Mouse (Mus musculus) stomach, embryonic 15.5 days (tissue): ENCODE results near the gene Idh3a. TPM values are rescaled to one million over a fixed set of nuclear protein-coding genes. Genes with fewer than 3 reads are reported as not detected.
A peak's percentile ranks its signal among the peaks of the same experiment; 100 is the strongest.

Source experiments
- ATAC-seq: fragments of 200-750 bp; cut with Nextera tagmentation; 2 replicates; pipeline ENCODE4 v1.8.0; 2017; ENCODE audit warnings: low read depth, moderate number of reproducible peaks, moderate TSS enrichment; ENCODE audit not compliant: insufficient read depth, low FRiP score
- H3K27ac ChIP-seq: fragments of 300-500 bp; sonication (generic); 2 replicates; pipeline ENCODE4 v1.5.1; 2015; ENCODE audit warnings: mild to moderate bottlenecking, inconsistent platforms
- H3K27me3 ChIP-seq: fragments of 300-500 bp; sonication (generic); replicated peaks from 2 replicates; pipeline ENCODE4 v1.6.1; 2015; ENCODE audit warnings: inconsistent platforms
- H3K36me3 ChIP-seq: fragments of 300-500 bp; sonication (generic); 2 replicates; pipeline ENCODE4 v1.6.1; 2015; ENCODE audit warnings: inconsistent platforms
- H3K4me1 ChIP-seq: fragments of 300-500 bp; sonication (generic); 2 replicates; pipeline ENCODE4 v1.6.1; 2015; ENCODE audit warnings: inconsistent platforms
- H3K4me2 ChIP-seq: fragments of 300-500 bp; sonication (generic); 2 replicates; pipeline ENCODE4 v1.6.1; 2015; ENCODE audit warnings: mild to moderate bottlenecking, inconsistent platforms
- H3K4me3 ChIP-seq: fragments of 300-500 bp; sonication (generic); replicated peaks from 2 replicates; pipeline ENCODE4 v1.5.1; 2015; ENCODE audit warnings: inconsistent platforms
- H3K9ac ChIP-seq: fragments of 300-500 bp; sonication (generic); 2 replicates; pipeline ENCODE4 v1.6.1; 2015; ENCODE audit warnings: inconsistent platforms
- H3K9me3 ChIP-seq: fragments of 300-500 bp; sonication (generic); 2 replicates; pipeline ENCODE4 v1.6.1; 2016; ENCODE audit warnings: inconsistent platforms
- WGBS: fragments of 180-500 bp; shearing (Covaris S2); methylation state at CpG from one replicate; pipeline ENCODE4 v1.1.7; 2015; 5-methylcytosine and 5-hydroxymethylcytosine counted together
- polyA plus RNA-seq: library from polyadenylated mRNA; unstranded; fragments of >200 nt; fragmentation: Nextera tagmentation; extraction: Ambion mirVana; gene quantifications from 2 replicates; pipeline ENCODE4 v1.2.1, GENCODE M21; 2015

The Idh3a gene
- 128 and 132 TPM in 2 replicates for polyA plus RNA-seq

DNA sequence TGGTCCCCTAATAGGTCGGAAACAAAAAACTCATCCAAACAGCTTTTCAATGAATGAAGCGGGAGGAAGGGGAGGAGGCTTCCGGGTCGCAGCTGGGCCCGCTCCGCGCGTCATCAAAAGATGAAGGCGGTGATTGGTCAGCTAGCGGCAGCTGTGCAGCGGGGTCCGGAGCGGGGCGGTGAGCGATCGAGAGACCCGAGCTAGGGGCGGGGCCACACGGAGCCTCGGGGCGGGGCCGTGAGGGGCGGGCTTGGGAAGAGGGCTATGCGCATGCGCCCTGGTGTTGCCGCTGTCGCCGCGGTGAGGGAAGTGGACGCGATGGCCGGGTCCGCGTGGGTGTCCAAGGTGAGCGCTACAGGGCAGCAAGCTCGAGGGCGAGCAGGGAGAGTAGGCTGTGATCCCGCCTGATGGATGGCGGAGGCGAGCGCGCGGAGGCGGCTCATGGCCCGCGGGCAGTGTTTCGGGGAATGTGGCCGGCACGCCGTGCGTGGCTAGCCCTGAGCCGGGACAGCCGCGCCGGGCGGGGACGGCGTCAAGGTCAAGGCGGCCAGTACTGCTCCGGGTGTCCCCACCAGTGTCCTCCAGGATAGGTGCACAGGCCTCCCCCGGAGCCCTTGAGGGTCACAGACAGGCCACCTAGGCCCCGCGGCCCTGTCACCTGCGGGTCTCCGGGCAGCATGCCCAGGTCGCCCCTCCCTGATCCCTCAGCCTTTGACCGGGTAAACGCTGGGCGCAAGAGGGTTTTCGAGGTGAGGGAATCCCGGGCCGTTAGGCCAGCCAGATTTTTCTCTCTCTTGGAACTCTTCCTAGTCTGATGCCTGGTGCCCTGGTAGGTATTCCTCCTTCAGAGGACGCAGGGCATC is at the start of gene Idh3a:
Idh3a (plus strand) TSS at position 136 of the 863 bp plus-strand sequence.
- H3K9ac ChIP-seq, result peak within 1 kb of the TSS; percentile 82
- WGBS, result under 1% methylated on average over 73 of the region's 73 CpGs
- H3K27me3 ChIP-seq, result no peaks in the 10 kb centered on the region
- H3K27ac ChIP-seq, result 0 out of 2 replicates have a peak within 1 kb of the TSS, but pooled peaks have one; percentile 3
- H3K4me1 ChIP-seq, result 0 out of 2 replicates have a peak, but pooled peaks cover 6% of the 10 kb centered on the region
- ATAC-seq, result peak; percentile 99
- peak within 1 kb of the TSS; percentile 94 for H3K4me2 ChIP-seq
- no peaks in the 10 kb centered on the region for H3K9me3 ChIP-seq
- peaks cover 2% of the 10 kb centered on the region; the same call in 1 of the 2 replicates for H3K36me3 ChIP-seq
- H3K4me3 ChIP-seq, result peak within 1 kb of the TSS; percentile 97

- Histone ChIP-seq H3K9ac (no peak overlapping the region), H3K9me3 (no peaks in the 10 kb centered on the region), H3K4me2 (no peak overlapping the region), H3K4me3 (no peak overlapping the region), H3K27ac (no peak overlapping the region), H3K4me1 (no peaks in the 10 kb centered on the region), H3K36me3 (no peaks in the 10 kb centered on the region), H3K27me3 (no peaks in the 10 kb centered on the region)
- ATAC-seq, result no peak
- 35% methylated on average over 4 of the region's 4 CpGs for WGBS
Measured at GRCm38 (mm10) chr9:54537030-54537429, 49.1 kb upstream of the Idh3a start.

DNA sequence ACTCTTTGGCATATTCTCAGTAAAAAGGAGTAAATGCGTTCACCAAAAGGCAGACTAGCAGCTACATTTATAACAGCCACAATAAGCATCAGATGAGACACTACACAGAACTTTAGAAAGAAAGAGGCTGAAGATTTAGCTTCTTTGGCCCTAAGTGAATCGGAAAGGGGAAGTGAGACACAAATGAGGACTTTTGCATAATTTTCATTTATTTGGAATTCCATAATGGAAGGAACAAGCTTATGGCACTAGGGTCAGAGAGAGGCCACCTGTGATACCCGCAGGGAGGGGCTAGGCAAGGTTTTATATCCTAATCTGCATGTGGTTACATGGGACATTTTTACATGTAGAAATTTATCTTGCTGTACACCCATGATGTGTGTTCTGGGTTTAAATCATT is 48.7 kb upstream of the Idh3a start:
- Histone ChIP-seq H3K9me3 (no peaks in the 10 kb centered on the region), H3K27me3 (no peaks in the 10 kb centered on the region), H3K9ac (no peak overlapping the region), H3K27ac (no peak overlapping the region), H3K4me1 (no peaks in the 10 kb centered on the region), H3K4me3 (no peak overlapping the region), H3K4me2 (no peak overlapping the region), H3K36me3 (no peaks in the 10 kb centered on the region)
- no peak for ATAC-seq
- whole genome bisulfite sequencing, result 74% methylated on average over 3 of the region's 3 CpGs

- 89% methylated on average over 3 of the region's 3 CpGs for WGBS
- no peaks in the 10 kb centered on the region for H3K9me3 ChIP-seq
- no peaks in the 10 kb centered on the region for H3K4me1 ChIP-seq
- H3K9ac ChIP-seq, result no peak overlapping the region
- no peak overlapping the region for H3K4me2 ChIP-seq
- no peaks in the 10 kb centered on the region for H3K36me3 ChIP-seq
- H3K27ac ChIP-seq, result no peak overlapping the region
- H3K4me3 ChIP-seq, result no peak overlapping the region
- H3K27me3 ChIP-seq, result no peaks in the 10 kb centered on the region
- ATAC-seq, result no peak
Measured at GRCm38 (mm10) chr9:54538244-54538643, 47.9 kb upstream of the Idh3a start.

- H3K27ac ChIP-seq, result no peak within 1 kb of the TSS
- no peak within 1 kb of the TSS for H3K4me3 ChIP-seq
- 88% methylated on average over 14 of the region's 14 CpGs for WGBS
- no peaks in the 10 kb centered on the region for H3K36me3 ChIP-seq
- H3K9ac ChIP-seq, result no peak within 1 kb of the TSS
- no peak within 1 kb of the TSS for H3K4me2 ChIP-seq
- ATAC-seq, result no peak
- no peaks in the 10 kb centered on the region for H3K27me3 ChIP-seq
- H3K4me1 ChIP-seq, result no peaks in the 10 kb centered on the region
- no peaks in the 10 kb centered on the region for H3K9me3 ChIP-seq
Measured at GRCm38 (mm10) chr9:54538684-54539083, 47.5 kb upstream of the Idh3a start, which contains the start of gene Sh2d7. TSS of gene Sh2d7 (plus strand) at chr9:54538984.

DNA sequence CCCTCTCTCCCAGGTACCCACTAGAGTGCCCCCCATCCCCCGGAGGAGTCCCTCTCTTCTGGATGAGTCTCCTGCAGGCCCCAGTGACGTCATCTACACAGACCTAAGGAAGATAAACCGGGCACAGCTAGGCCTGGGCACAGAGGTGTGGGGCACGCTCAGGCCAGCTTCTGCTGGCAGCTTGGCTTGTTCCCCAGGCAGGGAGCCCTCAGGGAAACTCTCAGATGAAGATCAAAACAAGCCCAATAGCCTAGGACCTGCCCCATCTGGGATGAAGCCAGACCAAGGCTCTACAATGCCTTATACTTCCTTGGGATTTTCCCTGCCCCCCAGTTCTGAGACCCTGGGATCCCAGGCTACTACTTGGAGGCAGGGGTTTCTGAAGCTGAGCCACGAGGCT is 45.3 kb upstream of the Idh3a start:
- WGBS, result 72% methylated on average over 5 of the region's 5 CpGs
- Histone ChIP-seq H3K4me2 (no peak overlapping the region), H3K9me3 (no peaks in the 10 kb centered on the region), H3K27me3 (no peaks in the 10 kb centered on the region), H3K4me3 (no peak overlapping the region), H3K36me3 (no peaks in the 10 kb centered on the region), H3K27ac (no peak overlapping the region), H3K9ac (no peak overlapping the region), H3K4me1 (no peaks in the 10 kb centered on the region)
- ATAC-seq, result no peak

DNA sequence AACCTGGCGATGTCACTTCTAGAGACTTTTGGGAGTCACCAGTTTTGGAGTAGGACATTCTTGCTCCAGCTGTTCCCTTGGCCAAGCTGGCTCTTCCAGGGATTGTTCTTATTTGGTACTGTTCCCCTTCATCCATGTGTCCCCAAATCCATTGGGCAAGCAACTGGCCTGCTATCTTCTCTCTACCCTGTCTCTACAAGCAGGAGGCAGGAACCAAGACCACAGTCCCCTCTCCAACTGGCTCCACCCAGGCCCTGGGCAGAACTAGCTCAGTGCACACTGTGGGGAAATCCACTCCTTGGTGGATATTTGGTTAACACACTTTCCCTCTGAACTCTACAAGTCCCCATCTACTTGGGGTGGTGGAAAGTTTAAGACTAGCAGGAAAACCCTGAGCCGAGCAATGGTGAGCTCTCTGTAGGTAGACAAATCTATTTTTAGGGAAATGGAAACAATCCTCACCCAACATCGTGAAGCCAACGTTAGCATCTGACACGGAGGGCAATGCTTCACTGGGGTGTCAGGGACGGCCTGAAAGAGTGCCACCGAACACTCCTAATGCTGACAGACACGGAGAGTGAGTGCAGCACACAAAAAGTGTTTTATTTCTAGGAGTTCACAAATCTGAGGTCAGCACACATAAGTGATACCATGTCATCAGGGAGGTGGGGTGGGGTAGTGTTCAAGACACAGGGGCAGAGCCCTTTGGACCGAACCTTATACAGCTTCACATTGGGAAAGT is 41.8 kb upstream of the Idh3a start:
- no peaks in the 10 kb centered on the region for H3K9me3 ChIP-seq
- no peak overlapping the region for H3K27ac ChIP-seq
- no peak overlapping the region for H3K9ac ChIP-seq
- H3K4me1 ChIP-seq, result no peaks in the 10 kb centered on the region
- no peak overlapping the region for H3K4me3 ChIP-seq
- no peaks in the 10 kb centered on the region for H3K27me3 ChIP-seq
- no peaks in the 10 kb centered on the region for H3K36me3 ChIP-seq
- ATAC-seq, result no peak
- 83% methylated on average over 9 of the region's 9 CpGs for WGBS
- H3K4me2 ChIP-seq, result no peak overlapping the region

DNA sequence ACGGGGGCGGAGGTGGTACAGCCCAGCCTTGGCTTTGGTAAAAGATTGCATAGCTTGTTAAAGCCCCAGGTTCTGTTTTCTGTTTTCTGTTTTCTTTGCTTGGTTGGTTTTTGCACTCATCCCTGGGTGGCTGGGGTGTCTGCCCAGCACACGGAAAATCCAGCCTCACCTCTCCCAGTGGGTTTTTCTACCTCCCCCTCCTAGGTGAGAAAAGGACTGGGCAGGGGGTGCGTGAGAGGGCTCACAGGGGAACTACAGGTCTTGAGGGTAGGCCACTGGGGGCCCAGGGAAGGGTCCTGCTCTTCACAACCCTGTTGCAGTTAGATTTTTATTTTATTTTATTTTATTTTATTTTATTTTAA is 41.2 kb upstream of the Idh3a start:
- Histone ChIP-seq H3K27me3 (no peaks in the 10 kb centered on the region), H3K4me1 (no peaks in the 10 kb centered on the region), H3K36me3 (no peaks in the 10 kb centered on the region), H3K9me3 (no peaks in the 10 kb centered on the region), H3K4me2 (no peak overlapping the region), H3K4me3 (no peak overlapping the region), H3K27ac (no peak overlapping the region), H3K9ac (no peak overlapping the region)
- WGBS, result 87% methylated on average over 4 of the region's 4 CpGs
- ATAC-seq, result no peak

GRCm38 (mm10) chr9:54547536-54547935 is 38.6 kb upstream of the Idh3a start:
- 20% methylated on average over 5 of the region's 5 CpGs for WGBS
- no peak for ATAC-seq

GRCm38 (mm10) chr9:54549433-54549832 is 36.7 kb upstream of the Idh3a start:
- Histone ChIP-seq H3K4me2 (no peak overlapping the region), H3K27me3 (no peaks in the 10 kb centered on the region), H3K36me3 (no peaks in the 10 kb centered on the region), H3K4me1 (no peaks in the 10 kb centered on the region), H3K9me3 (no peaks in the 10 kb centered on the region), H3K27ac (no peak overlapping the region), H3K4me3 (no peak overlapping the region), H3K9ac (no peak overlapping the region)
- no peak for ATAC-seq
- 86% methylated on average over 6 of the region's 6 CpGs for WGBS

More at GRCm38 (mm10) chr9:54547536-54547935, 38.6 kb upstream of the Idh3a start:
- Histone ChIP-seq H3K36me3 (no peaks in the 10 kb centered on the region), H3K27me3 (no peaks in the 10 kb centered on the region), H3K9ac (no peak overlapping the region), H3K27ac (no peak overlapping the region), H3K4me3 (no peak overlapping the region), H3K4me1 (no peaks in the 10 kb centered on the region), H3K9me3 (no peaks in the 10 kb centered on the region), H3K4me2 (no peak overlapping the region)

DNA sequence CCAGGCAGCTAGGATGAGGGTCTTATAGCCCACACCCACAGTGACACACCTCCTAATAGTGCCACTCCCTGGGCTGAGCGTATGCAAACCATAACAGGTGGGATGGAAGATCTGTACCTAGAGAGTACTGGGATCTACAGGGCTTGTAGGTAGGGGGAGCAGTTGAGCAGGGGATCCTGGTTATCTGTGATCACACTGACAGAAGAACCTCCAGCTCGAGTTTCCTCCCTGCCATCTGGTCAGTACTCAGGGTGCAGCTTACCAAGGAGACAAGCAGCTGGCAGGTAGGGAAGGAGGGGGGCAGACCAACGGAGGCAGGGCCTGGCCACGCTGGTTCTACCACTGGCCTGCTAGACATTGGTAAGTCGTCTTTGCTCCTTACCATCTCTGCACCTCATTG is 33.7 kb upstream of the Idh3a start:
- Histone ChIP-seq H3K27me3 (no peaks in the 10 kb centered on the region), H3K9ac (no peak overlapping the region), H3K4me1 (no peaks in the 10 kb centered on the region), H3K9me3 (no peaks in the 10 kb centered on the region), H3K36me3 (no peaks in the 10 kb centered on the region), H3K4me2 (no peak overlapping the region), H3K27ac (no peak overlapping the region), H3K4me3 (no peak overlapping the region)
- WGBS, result 27% methylated on average over 5 of the region's 5 CpGs
- ATAC-seq, result peak; percentile 41; the same call in 1 of the 2 replicates

DNA sequence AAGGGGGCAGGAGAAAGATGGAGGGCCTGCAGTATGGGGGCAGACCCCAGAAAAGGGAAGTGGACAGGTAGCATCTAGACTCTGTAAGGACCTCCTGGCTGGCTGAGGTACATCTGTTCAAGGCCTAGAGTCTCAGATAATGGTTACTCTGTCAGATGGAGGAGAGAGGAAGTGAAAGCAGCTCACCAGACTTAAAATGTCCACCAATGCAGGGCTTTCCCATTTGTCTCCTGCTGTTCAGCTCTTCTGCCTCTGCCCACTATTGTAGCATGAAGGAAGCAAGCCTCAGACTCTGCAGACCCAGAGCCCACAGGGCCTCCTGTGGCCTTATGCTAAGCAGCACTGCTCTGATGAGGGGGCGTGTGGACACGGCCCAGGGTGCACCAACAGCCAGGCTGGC is 31.1 kb upstream of the Idh3a start:
- no peak overlapping the region for H3K4me2 ChIP-seq
- no peak overlapping the region for H3K9ac ChIP-seq
- H3K4me1 ChIP-seq, result 0 out of 2 replicates have a peak, but pooled peaks cover 4% of the 10 kb centered on the region
- no peak overlapping the region for H3K4me3 ChIP-seq
- H3K27ac ChIP-seq, result no peak overlapping the region
- H3K27me3 ChIP-seq, result no peaks in the 10 kb centered on the region
- WGBS, result 77% methylated on average over 2 of the region's 2 CpGs
- no peaks in the 10 kb centered on the region for H3K36me3 ChIP-seq
- no peaks in the 10 kb centered on the region for H3K9me3 ChIP-seq
- ATAC-seq, result no peak
